In the genomic region with DNA sequence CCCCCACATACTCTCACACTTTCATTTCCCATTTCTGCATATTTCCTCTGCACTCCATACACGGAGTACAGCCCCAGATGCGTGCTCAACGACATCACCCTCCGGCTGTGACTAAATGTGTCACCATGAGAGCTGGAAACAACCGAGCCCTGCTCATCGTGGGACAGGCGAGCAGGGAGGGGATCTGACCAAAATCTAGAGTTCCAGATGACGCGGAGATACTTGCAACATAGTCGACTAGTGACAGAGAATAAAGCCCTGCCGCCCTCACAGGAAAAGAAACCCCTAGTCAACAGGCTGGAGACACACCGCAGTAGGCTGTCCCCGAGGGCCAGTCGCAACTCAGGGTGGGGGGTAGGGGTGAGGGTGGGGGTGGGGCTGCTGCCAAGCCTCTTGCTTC, we compare ENCODE assay signal across 7 mouse cellular contexts.
DNase-seq lines count a peak whose midpoint lies in the region; ATAC-seq lines count a peak whose summit lies in the region.

No protein-coding gene starts in this region.

- peak overlapping the region; percentile 17; the same call in 1 of the 2 replicates for H3K4me3 ChIP-seq in embryonic facial prominence, embryonic 11.5 days (ENCODE audit: low read depth, low read length)
- peak overlapping the region; percentile 44 for H3K4me3 ChIP-seq in liver, embryonic 13.5 days (replicated peaks)

- no peak for ATAC-seq in embryonic facial prominence, embryonic 11.5 days (replicated peaks; ENCODE audit: insufficient number of reproducible peaks, low FRiP score, low TSS enrichment, low read depth)
- ATAC-seq in hematopoietic stem cell, adult 5-6 weeks (replicated peaks in 1 of 2; ENCODE audit: insufficient read depth in 1 of 2, low FRiP score in 2 of 2, low TSS enrichment in 1 of 2, low read depth in 1 of 2, poor library complexity in 2 of 2, severe bottlenecking in 2 of 2), result peak; percentile 64 to 67
- no peak for ATAC-seq in liver, embryonic 13.5 days (ENCODE audit: low read depth)
- ATAC-seq in monocyte, adult 5-6 weeks (replicated peaks; ENCODE audit: insufficient number of reproducible peaks, low FRiP score, low TSS enrichment, poor library complexity, severe bottlenecking), result peak; percentile 87
- ATAC-seq in erythroid progenitor cell, adult 5-6 weeks (replicated peaks; ENCODE audit: low FRiP score, poor library complexity, severe bottlenecking), result no peak

- peaks cover 20% of the 10 kb centered on the region for H3K27me3 ChIP-seq in embryonic facial prominence, embryonic 11.5 days (ENCODE audit: control insufficient read depth, insufficient read depth, low read length)
- peaks cover 30% of the 10 kb centered on the region for H3K27me3 ChIP-seq in liver, embryonic 13.5 days

- peak overlapping the region; percentile 32 for H3K4me2 ChIP-seq in embryonic facial prominence, embryonic 11.5 days (ENCODE audit: low read depth, low read length)
- peak overlapping the region; percentile 66 for H3K4me2 ChIP-seq in liver, embryonic 13.5 days

- 15% methylated on average over 14 of the region's 14 CpGs for WGBS in embryonic facial prominence, embryonic 11.5 days
- WGBS in liver, embryonic 13.5 days (ENCODE audit: insufficient replicate concordance), result 3% methylated on average over 14 of the region's 14 CpGs

- H3K4me1 ChIP-seq in embryonic facial prominence, embryonic 11.5 days (ENCODE audit: control insufficient read depth, insufficient read depth, low read length), result peaks cover 3% of the 10 kb centered on the region; the same call in 1 of the 2 replicates
- peaks cover 34% of the 10 kb centered on the region for H3K4me1 ChIP-seq in liver, embryonic 13.5 days (replicated peaks)

- no peak overlapping the region for H3K27ac ChIP-seq in embryonic facial prominence, embryonic 11.5 days (replicated peaks; ENCODE audit: low read depth, low read length)
- H3K27ac ChIP-seq in liver, embryonic 13.5 days, result no peak overlapping the region

- no peaks in the 10 kb centered on the region for H3K9me3 ChIP-seq in embryonic facial prominence, embryonic 11.5 days (replicated peaks; ENCODE audit: control insufficient read depth, low read length)
- no peaks in the 10 kb centered on the region for H3K9me3 ChIP-seq in liver, embryonic 13.5 days (replicated peaks)

- H3K36me3 ChIP-seq in embryonic facial prominence, embryonic 11.5 days (replicated peaks; ENCODE audit: control insufficient read depth, insufficient read depth, low read depth, low read length), result no peaks in the 10 kb centered on the region
- no peaks in the 10 kb centered on the region for H3K36me3 ChIP-seq in liver, embryonic 13.5 days

- peak; percentile 22 for DNase-seq in MN1 (ENCODE audit: low spot score)
- peak; percentile 26 for DNase-seq in embryonic facial prominence, embryonic 11.5 days (ENCODE audit: low spot score)
- no peak for DNase-seq in liver, embryonic 13.5 days
- DNase-seq in thymus, postnatal 36 days, result peak; percentile 63 to 66

- H3K9ac ChIP-seq in embryonic facial prominence, embryonic 11.5 days (replicated peaks; ENCODE audit: low read length), result no peak overlapping the region
- H3K9ac ChIP-seq in liver, embryonic 13.5 days, result peak overlapping the region; percentile 46; the same call in 1 of the 2 replicates

Comparison
In these comparisons a context has a peak if more than half of its experiments do, and no peak if none do; other contexts are left out.
1. ATAC-seq: peak in hematopoietic stem cell, adult 5-6 weeks (2 of 2) and monocyte, adult 5-6 weeks (single experiment); none in embryonic facial prominence, embryonic 11.5 days (single experiment), liver, embryonic 13.5 days (single experiment) and erythroid progenitor cell, adult 5-6 weeks (single experiment).